Mouse (Mus musculus): ENCODE results near the gene Stub1. TPM values are rescaled to one million over a fixed set of nuclear protein-coding genes. Genes with fewer than 3 reads are reported as not detected.
A peak's percentile ranks its signal among the peaks of the same experiment; 100 is the strongest.

The Stub1 gene
- polyA plus RNA-seq, 1 experiment from 2014 or later, result 403 TPM

DNA sequence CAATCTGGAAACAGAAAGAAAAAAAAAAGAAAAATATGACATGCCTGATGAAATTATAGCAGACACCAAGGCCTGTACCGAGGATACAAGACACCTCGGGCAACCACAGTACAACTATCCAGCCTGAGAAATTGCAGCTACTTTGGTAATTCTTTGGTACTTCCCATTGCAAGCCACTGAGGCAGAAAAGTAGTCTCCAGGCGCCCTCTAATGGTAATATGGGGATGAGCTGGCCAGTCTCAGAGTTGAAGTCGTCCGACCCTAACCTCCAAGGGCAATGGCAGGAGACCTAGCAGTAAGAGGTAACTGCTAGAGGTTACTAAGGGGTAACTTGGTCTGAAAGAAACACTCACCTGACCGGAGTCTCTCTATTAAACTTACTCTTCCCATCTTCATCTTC is 32.2 kb downstream of the Stub1 start:
- peaks cover 13% of the 10 kb centered on the region; the same call in 1 of the 2 replicates for H3K27me3 ChIP-seq (ENCODE audit: low read depth, poor library complexity, severe bottlenecking)
- no peak overlapping the region for H3K4me3 ChIP-seq
- no peaks in the 10 kb centered on the region for H3K36me3 ChIP-seq
- no peaks in the 10 kb centered on the region for H3K9me3 ChIP-seq (replicated peaks)
- peak; percentile 75 for DNase-seq (ENCODE audit: low spot score)
- 11% methylated on average over 6 of the region's 6 CpGs for WGBS
- peaks cover 44% of the 10 kb centered on the region for H3K4me1 ChIP-seq
- no peak overlapping the region for H3K27ac ChIP-seq (replicated peaks)

GRCm38 (mm10) chr17:25796951-25797369 is 36.2 kb downstream of the Stub1 start, which contains the start of gene Metrn:
Metrn (minus strand) TSS chr17:25797136.
- Histone ChIP-seq H3K9me3 (replicated peaks) (no peaks in the 10 kb centered on the region), H3K4me3 (peak within 1 kb of the TSS; percentile 85), H3K36me3 (peaks cover 24% of the 10 kb centered on the region), H3K27me3 (ENCODE audit: low read depth, poor library complexity, severe bottlenecking) (peaks cover 7% of the 10 kb centered on the region; the same call in 1 of the 2 replicates), H3K4me1 (peaks cover 61% of the 10 kb centered on the region), H3K27ac (replicated peaks) (peak within 1 kb of the TSS; percentile 96)
- DNase-seq (ENCODE audit: low spot score), result peak; percentile 96
- WGBS, result 0% methylated on average over 35 of the region's 35 CpGs

GRCm38 (mm10) chr17:25796211-25796771 is 36.9 kb downstream of the Stub1 start:
- Histone ChIP-seq H3K9me3 (replicated peaks) (no peaks in the 10 kb centered on the region), H3K27ac (replicated peaks) (peak overlapping the region; percentile 96), H3K4me1 (peaks cover 67% of the 10 kb centered on the region), H3K4me3 (peak overlapping the region; percentile 85), H3K36me3 (peaks cover 24% of the 10 kb centered on the region), H3K27me3 (ENCODE audit: low read depth, poor library complexity, severe bottlenecking) (0 out of 2 replicates have a peak, but pooled peaks cover under 1% of the 10 kb centered on the region)
- under 1% methylated on average over 37 of the region's 37 CpGs for WGBS
- DNase-seq (ENCODE audit: low spot score), result no peak

DNA sequence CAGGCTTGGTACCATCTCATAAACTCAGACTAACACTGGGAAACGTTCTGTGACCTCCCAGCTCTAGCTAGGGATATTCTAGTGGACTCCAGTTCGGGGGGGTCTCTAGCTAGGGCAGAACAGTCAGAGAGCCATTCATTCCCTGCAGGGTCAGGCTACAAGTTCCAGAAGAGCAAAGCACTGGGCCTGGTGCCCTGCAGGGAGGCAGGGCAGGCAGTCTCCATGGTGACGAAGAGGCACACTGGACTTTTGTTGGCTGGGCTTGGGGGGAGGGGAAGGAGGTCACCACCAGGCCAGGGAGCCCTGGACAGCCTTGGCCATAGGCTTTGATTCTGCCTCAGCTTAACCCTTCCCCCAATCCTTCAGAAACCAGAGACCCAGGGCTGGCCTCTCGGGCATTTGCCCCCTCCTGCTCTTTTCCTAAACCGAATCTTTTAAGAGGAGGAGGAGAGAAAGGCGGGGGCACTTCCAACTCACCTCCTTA is 37.6 kb downstream of the Stub1 start, which contains the start of gene AC134908.4:
Gene AC134908.4 (minus strand): TSS at position 51 of the 484 bp plus-strand sequence.
- DNase-seq (ENCODE audit: low spot score), result peak; percentile 95
- under 1% methylated on average over 6 of the region's 6 CpGs for WGBS
- peaks cover 74% of the 10 kb centered on the region for H3K4me1 ChIP-seq

DNA sequence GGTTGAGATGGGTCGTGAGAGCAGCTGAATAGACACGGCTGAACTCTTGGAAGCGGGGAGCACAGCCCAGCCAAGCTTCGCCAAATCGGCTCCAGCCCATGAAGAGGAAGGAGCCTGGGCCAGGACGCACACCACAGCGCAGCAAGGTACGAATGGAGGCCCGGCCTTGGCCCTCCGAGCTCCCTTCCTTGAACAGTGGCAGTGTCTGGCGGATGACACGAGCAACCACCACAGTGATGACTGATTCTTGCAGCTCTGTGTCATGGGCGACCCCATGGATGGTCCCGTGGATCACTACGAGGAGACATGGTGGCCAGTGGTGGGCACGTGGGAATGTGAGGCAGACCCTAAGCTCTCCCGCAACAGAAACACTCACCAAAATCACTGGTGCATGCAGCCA is 38.2 kb downstream of the Stub1 start:
- no peaks in the 10 kb centered on the region for H3K27me3 ChIP-seq (ENCODE audit: low read depth, poor library complexity, severe bottlenecking)
- peaks cover 77% of the 10 kb centered on the region for H3K4me1 ChIP-seq
- H3K36me3 ChIP-seq, result peaks cover 28% of the 10 kb centered on the region
- 54% methylated on average over 17 of the region's 17 CpGs for WGBS
- peak overlapping the region; percentile 96 for H3K27ac ChIP-seq (replicated peaks)
- peak overlapping the region; percentile 85 for H3K4me3 ChIP-seq
- H3K9me3 ChIP-seq (replicated peaks), result no peaks in the 10 kb centered on the region
- no peak for DNase-seq (ENCODE audit: low spot score)

More for the DNA sequence above, 37.6 kb downstream of the Stub1 start, which contains the start of gene AC134908.4:
- H3K27ac ChIP-seq (replicated peaks), result peak within 1 kb of the TSS; percentile 96
- H3K36me3 ChIP-seq, result peaks cover 24% of the 10 kb centered on the region
- no peaks in the 10 kb centered on the region for H3K9me3 ChIP-seq (replicated peaks)
- no peaks in the 10 kb centered on the region for H3K27me3 ChIP-seq (ENCODE audit: low read depth, poor library complexity, severe bottlenecking)
- peak within 1 kb of the TSS; percentile 85 for H3K4me3 ChIP-seq

DNA sequence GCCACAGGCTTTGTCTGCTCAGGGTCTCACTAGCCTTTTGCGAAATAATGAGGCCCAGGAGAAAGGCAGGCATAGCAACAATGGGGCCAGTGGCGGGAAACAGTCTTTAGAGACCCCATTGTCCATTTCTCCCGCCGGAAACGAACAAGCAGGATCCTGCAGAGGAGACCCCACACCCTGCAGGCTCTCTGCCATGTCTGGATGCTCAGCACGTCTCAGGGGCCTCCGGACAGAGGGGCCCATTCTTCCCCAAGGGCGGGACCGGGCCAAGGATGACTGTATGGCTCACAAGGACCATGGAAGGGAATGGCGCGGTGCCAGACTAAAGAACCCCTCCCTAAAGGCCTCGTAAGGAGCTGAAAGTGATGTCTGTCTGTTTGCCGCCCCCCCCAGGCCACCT is 39.0 kb downstream of the Stub1 start:
- Histone ChIP-seq H3K4me3 (peak overlapping the region; percentile 85), H3K27ac (replicated peaks) (peak overlapping the region; percentile 96), H3K36me3 (peaks cover 36% of the 10 kb centered on the region), H3K4me1 (peaks cover 77% of the 10 kb centered on the region), H3K9me3 (replicated peaks) (no peaks in the 10 kb centered on the region), H3K27me3 (ENCODE audit: low read depth, poor library complexity, severe bottlenecking) (no peaks in the 10 kb centered on the region)
- 42% methylated on average over 13 of the region's 13 CpGs for WGBS
- peak; percentile 68 for DNase-seq (ENCODE audit: low spot score)

DNA sequence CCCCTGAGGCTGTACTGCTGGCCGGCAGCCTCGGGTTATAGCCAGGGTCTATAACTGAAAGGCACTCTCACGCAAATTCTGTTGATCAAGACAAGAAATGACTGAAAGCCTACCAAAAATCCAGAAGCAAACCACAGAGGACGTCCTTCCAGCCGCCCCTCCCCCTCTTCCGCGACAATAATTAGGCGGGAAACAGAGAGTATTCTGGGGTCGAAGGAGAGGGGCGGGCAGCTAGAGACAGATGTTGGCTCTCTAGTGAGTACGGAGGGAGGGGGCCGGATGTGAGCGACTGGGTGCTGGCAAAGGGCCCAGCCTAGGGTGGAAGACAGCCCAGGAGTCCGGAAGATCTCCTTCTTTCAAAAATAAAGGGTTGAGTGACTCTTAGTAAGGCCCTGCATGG is 40.6 kb downstream of the Stub1 start, which contains the start of gene Fam173a:
Gene Fam173a (minus strand): TSS at position 287 of the 400 bp plus-strand sequence.
- peaks cover 69% of the 10 kb centered on the region for H3K4me1 ChIP-seq
- peaks cover 50% of the 10 kb centered on the region for H3K36me3 ChIP-seq
- H3K27ac ChIP-seq (replicated peaks), result peak within 1 kb of the TSS; percentile 96
- no peaks in the 10 kb centered on the region for H3K27me3 ChIP-seq (ENCODE audit: low read depth, poor library complexity, severe bottlenecking)
- WGBS, result 1% methylated on average over 14 of the region's 14 CpGs
- peak within 1 kb of the TSS; percentile 85 for H3K4me3 ChIP-seq
- no peaks in the 10 kb centered on the region for H3K9me3 ChIP-seq (replicated peaks)
- peak; percentile 70 for DNase-seq (ENCODE audit: low spot score)

DNA sequence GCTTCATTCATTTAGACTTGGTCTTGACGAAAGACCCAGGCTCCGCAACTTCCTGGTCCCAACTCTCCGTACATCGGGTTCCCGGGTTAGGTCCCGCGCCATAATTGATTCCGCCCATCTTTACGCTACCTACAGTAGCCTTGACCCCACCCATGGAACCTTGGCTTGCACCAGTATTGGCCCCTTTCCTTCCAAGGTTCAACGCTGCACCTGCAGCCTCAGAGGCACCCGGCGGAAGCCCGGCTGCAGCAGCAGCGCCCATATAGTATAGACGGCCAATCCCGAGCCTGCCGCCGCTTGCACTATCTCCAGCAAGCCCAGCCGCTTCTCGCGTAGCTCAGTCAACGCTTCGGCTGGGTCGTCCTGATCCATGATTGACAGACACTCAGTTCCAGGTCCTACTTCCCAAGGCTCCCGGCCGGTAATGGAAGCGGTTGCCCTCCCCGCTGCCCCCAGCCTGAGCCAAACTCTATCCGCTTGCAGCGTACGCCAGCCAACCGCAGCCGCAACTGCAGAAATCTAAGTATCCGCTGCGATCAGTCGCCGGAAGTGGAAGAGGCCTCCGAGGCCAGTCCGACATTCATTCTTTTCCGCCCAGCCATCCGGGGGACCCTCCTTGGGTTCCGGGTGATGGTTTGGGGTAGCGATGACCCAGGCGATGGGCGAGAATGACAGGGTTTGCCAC is 41.2 kb downstream of the Stub1 start:
- Histone ChIP-seq H3K27me3 (ENCODE audit: low read depth, poor library complexity, severe bottlenecking) (no peaks in the 10 kb centered on the region), H3K4me1 (peaks cover 63% of the 10 kb centered on the region), H3K4me3 (peak overlapping the region; percentile 85), H3K27ac (replicated peaks) (peak overlapping the region; percentile 96), H3K9me3 (replicated peaks) (no peaks in the 10 kb centered on the region), H3K36me3 (peaks cover 57% of the 10 kb centered on the region)
- WGBS, result under 1% methylated on average over 45 of the region's 45 CpGs
- DNase-seq (ENCODE audit: low spot score), result peak; percentile 86

DNA sequence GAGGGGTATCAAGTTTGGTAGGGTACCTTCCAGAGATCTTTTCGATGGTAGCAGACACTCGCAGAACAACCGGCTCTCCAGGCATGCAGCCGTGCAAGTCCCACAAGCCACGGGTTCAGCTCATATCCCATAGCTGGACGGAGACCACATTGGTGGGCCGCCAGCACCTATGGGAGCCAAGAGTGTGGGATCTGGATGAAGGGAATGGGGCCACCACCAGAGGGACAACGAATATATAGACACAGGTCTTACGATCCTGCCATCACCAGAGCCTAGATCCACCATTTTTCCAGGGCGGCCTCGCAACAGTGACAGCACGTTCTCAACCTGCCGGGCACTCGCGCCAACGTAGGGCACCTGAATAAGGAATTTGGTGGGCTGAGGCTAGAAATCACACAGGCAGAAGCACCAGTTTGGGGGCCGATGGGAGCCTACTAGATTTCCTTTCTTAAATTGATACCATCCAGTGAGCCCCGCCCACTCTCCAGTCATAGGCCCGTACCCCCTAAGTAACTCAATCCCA is 41.8 kb downstream of the Stub1 start:
- WGBS, result 36% methylated on average over 19 of the region's 19 CpGs
- peaks cover 61% of the 10 kb centered on the region for H3K4me1 ChIP-seq
- no peaks in the 10 kb centered on the region for H3K9me3 ChIP-seq (replicated peaks)
- H3K27me3 ChIP-seq (ENCODE audit: low read depth, poor library complexity, severe bottlenecking), result no peaks in the 10 kb centered on the region
- DNase-seq (ENCODE audit: low spot score), result peak; percentile 43
- H3K27ac ChIP-seq (replicated peaks), result peak overlapping the region; percentile 96
- H3K36me3 ChIP-seq, result peaks cover 60% of the 10 kb centered on the region
- peak overlapping the region; percentile 85 for H3K4me3 ChIP-seq

DNA sequence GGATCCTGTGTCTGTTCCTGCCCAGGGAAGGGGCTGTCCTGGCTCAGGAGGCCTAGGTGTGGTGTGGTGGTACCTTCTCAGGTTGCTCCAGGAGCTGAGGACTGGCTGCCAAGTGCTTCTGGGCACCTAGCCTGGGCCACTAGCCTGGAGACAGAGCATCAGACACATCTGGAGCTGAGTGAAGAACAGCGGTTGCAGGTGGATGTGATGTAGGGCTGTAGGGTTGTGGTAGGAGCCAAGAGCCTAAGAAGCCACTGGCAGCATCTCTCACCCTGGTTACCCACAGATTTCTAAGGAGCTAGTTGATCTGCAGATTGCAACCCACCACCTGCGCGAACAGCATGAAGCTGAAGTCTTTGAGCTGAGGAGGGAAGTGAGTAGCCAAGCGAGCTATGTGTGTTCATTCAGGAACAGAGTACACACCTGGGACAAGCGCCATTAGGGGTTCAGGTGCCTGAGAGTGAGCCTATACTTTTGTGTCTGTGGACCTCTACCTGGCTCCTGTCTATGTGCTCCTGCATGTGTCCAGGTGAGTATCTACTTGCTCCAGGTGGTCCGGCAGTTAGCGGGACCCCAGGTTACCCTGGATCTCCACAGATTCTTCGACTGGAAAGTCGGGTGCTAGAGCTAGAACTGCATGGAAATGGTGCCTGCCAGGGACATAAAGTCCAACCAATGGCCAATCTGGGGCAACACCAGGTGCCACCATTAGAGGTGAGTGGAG is 46.3 kb downstream of the Stub1 start:
- Histone ChIP-seq H3K9me3 (replicated peaks) (no peaks in the 10 kb centered on the region), H3K4me1 (peaks cover 49% of the 10 kb centered on the region), H3K27me3 (ENCODE audit: low read depth, poor library complexity, severe bottlenecking) (no peaks in the 10 kb centered on the region), H3K27ac (replicated peaks) (no peak overlapping the region), H3K36me3 (peaks cover 61% of the 10 kb centered on the region), H3K4me3 (no peak overlapping the region)
- no peak for DNase-seq (ENCODE audit: low spot score)
- 93% methylated on average over 9 of the region's 9 CpGs for WGBS

- 85% methylated on average over 3 of the region's 3 CpGs for WGBS
- Histone ChIP-seq H3K4me3 (peak within 1 kb of the TSS; percentile 77), H3K36me3 (peaks cover 68% of the 10 kb centered on the region), H3K27ac (replicated peaks) (peak within 1 kb of the TSS; percentile 96), H3K4me1 (peaks cover 44% of the 10 kb centered on the region), H3K9me3 (replicated peaks) (no peaks in the 10 kb centered on the region), H3K27me3 (ENCODE audit: low read depth, poor library complexity, severe bottlenecking) (no peaks in the 10 kb centered on the region)
- no peak for DNase-seq (ENCODE audit: low spot score)
Observed at GRCm38 (mm10) chr17:25786280-25786679, 46.9 kb downstream of the Stub1 start, which contains the start of gene Ccdc78. Ccdc78 (plus strand) TSS chr17:25786580.

GRCm38 (mm10) chr17:25785281-25785745 is 47.9 kb downstream of the Stub1 start, which contains the start of gene Haghl:
Haghl (minus strand) TSS chr17:25785673.
- H3K27ac ChIP-seq (replicated peaks), result peak within 1 kb of the TSS; percentile 96
- no peaks in the 10 kb centered on the region for H3K9me3 ChIP-seq (replicated peaks)
- peak within 1 kb of the TSS; percentile 77 for H3K4me3 ChIP-seq
- H3K27me3 ChIP-seq (ENCODE audit: low read depth, poor library complexity, severe bottlenecking), result no peaks in the 10 kb centered on the region
- WGBS, result under 1% methylated on average over 23 of the region's 23 CpGs
- peaks cover 38% of the 10 kb centered on the region for H3K4me1 ChIP-seq
- DNase-seq (ENCODE audit: low spot score), result peak; percentile 98
- peaks cover 73% of the 10 kb centered on the region for H3K36me3 ChIP-seq

Data from midbrain, embryonic 10.5 days (tissue).